Mouse (Mus musculus) layer of hippocampus, adult 11-12 months (tissue): ENCODE data around the gene Unc5cl.
"Not testable (repeated sequence)": the region's sequence is repeated elsewhere in the genome, so short reads cannot be mapped to it uniquely, and the experiment has no call there.

ENCODE experiments used
- DNase-seq: peaks from one replicate; pipeline ENCODE4 v3.0.0; 2022; ENCODE audit warnings: low spot score

Gene Unc5cl

GRCm38 (mm10) chr17:48467395-48468231 lies 12.9 kb downstream of the Unc5cl start:
- DNase-seq: peak; percentile 85

GRCm38 (mm10) chr17:48474282-48474681 lies 19.6 kb downstream of the Unc5cl start:
- DNase-seq: not testable (repeated sequence)

DNA sequence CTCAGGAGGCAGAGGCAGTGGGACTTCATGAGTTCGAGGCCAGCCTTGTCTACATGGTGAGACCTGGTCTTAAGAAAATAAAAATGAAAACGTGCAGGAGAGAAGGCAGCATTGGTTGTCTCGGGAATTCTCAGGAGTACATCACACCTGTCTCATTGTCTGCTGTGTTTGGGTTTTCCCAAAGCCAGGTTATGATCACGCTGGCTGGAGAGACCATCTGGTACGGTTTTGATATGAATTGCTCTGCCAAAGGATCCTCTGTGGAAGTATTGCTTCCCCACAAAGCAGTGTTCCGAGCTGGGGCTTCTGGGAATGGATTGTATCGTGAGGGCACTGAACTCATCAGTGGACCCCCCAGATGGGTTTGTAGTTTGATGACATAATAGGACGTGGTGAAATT lies 20.7 kb downstream of the Unc5cl start:
- DNase-seq: no peak

DNA sequence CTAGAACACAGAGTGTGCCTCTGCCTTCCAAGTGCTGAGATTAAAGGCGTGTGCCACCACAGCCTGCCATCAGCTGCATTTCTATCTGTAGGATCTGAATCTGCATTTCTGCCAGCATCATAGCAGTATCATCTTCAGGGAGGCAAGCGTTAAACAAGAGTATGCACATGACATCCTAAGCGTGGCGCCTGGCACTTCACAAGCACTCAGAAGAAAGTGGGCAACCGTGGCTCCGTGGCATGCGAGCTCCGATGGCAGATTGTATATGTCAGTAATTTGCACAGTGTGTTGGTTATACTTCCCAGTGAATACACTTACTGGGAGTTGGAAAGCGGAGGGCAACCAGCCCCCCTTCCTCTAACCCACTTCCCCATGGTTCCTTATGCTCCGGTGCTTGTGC lies 25.3 kb downstream of the Unc5cl start:
- no peak for DNase-seq

DNA sequence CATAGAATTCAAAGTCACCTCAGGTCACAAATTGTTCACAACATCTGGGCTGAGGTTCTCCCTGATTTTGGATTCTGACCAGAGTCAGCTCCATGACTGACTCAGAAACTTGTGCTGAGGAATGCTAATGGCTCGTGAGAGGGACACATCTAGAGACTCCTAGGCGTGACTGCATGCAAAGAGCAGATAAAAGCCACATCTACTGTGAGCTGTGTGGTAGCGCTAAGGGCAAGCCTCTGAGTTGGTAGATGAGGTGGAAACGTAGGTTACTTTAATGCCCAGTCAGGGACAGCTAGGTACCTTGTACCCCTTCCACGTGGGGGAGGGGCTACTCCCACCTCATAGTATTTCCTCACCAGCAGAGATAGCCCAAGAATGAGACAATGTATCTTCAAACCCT lies 29.1 kb downstream of the Unc5cl start:
- no peak for DNase-seq

GRCm38 (mm10) chr17:48484191-48484590 lies 29.5 kb downstream of the Unc5cl start:
- no peak for DNase-seq

GRCm38 (mm10) chr17:48489466-48489865 lies 34.8 kb downstream of the Unc5cl start:
- no peak for DNase-seq

GRCm38 (mm10) chr17:48492621-48493020 lies 37.9 kb downstream of the Unc5cl start:
- no peak for DNase-seq

DNA sequence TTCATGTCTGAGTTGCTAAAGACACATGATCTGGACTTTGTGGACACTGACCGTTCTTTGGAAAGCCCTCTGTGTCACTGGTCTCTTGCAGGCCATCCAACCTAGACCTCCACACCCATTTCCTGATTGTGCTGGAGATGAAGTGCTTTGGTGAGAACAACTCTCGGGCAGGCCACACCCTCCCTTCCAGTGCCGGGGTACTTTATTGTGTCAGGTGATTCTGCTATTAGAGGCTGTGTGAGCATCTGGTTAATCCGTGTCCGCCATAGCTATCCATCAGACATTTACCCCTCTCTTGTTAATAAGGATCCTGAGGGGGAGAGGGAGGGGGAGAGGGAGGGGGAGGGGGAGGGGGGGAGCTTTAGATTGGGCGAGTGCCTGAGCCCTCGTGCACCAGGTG lies 38.9 kb downstream of the Unc5cl start:
- no peak for DNase-seq

GRCm38 (mm10) chr17:48493986-48494385 lies 39.3 kb downstream of the Unc5cl start:
- DNase-seq: no peak

DNA sequence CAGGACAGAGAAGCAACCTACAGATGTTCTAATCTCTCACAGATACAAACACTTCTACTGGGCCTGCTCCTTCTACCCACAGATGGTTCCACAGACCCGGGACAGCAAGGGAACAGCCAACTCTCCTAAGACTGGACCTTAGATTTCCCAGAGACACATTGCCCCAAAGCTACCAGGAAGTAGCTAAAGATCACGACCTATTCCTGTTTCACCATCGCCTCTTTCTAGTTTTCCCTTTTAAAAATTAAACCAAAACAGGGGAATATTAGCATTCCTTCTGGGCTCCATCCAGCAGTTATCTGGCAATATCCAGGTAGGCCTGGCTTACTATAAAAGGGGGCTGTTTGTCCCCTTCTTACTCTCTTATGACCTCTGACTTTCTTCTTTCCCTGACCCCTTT lies 43.3 kb downstream of the Unc5cl start:
- no peak for DNase-seq

GRCm38 (mm10) chr17:48500846-48501445 lies 46.2 kb downstream of the Unc5cl start:
- DNase-seq: no peak

DNA sequence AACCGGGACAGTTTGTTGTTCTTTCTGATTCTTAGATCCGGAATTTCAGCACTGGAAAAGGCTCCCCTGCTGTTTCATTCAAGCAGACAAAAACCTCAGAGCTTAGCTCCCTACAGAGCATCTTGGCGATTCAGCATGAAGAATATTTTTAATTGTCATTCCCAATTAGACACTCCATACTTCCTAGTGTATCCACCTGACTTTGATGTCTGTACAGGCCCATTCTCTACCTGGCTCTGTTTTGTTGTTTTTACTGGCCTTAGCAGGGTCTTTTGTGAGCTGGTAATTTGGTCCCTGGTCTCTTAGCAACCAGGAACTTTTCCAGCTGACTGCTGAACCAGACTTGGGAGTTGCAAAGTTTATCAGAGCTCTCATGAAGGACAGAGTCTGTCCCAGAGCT lies 50.3 kb downstream of the Unc5cl start:
- no peak for DNase-seq

GRCm38 (mm10) chr17:48506986-48507385 lies 52.3 kb downstream of the Unc5cl start:
- DNase-seq: no peak

DNA sequence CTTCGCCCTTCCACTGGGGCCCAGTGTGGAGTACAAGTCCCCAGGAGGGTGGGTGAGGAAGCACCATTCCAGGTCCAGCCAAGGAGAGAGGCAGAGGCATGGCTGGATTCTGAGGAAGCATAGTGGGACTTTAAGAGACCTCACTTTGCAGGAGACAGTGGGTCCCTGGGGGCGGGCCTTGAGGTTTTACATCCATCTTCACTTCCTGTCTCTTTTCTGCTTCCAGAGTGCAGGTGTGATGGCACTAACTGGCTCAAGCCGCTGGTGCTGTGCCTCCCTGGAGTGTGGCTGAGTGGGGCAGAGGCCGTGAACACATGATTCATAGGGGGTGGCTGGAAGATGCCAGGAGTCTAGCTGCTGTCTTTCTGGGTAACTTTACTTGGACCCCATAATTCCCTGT lies 54.9 kb downstream of the Unc5cl start:
- no peak for DNase-seq

- DNase-seq: no peak
Measured at GRCm38 (mm10) chr17:48512614-48513281, 58.0 kb downstream of the Unc5cl start.

- DNase-seq: no peak
Measured at GRCm38 (mm10) chr17:48514613-48515012, 59.9 kb downstream of the Unc5cl start.

- no peak for DNase-seq
Measured at GRCm38 (mm10) chr17:48519046-48519445, 64.3 kb downstream of the Unc5cl start.

GRCm38 (mm10) chr17:48520352-48520751 lies 65.7 kb downstream of the Unc5cl start:
- DNase-seq: no peak

GRCm38 (mm10) chr17:48523056-48523455 lies 68.4 kb downstream of the Unc5cl start:
- DNase-seq: no peak

DNA sequence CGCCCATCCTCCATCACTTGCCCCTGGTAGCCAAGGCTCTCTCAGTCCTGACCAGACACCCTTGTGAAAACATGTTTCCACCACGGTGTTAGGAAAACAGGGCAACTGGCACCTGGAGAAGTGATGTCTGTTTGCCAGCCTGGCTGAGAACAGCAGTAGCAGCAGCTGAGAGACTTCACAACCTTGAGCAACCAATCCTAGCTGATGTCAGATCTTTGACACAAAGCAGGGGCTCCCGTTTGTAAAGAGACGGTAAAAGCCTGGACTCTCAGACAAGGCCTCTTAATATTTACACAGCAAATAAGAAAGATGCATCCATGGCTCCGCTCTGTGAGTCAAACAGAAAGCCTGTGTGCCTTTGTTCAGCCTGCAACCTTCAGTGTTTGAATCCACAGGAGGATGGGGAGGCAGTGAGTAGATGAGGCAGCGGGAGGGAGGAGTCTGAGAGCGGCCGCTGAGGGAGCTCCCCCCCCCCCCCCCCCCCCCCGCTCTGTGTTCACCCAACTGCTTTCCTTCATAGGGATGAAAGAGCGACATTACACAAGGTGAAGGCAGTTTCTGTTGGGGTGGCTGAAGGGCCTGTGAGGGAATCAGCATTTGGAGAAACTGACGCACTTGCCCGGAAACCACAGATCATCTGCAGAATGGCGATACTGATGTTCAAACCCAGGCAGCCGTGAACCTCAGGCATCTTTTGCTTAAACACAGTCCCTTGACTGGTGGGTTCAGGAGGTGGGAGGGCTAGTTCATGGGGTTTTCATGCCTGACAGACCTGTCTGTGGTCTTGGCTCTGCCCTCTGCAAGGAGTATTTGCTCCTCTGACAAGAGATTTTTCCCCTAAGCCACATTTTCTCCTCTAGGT lies 79.4 kb downstream of the Unc5cl start:
- no peak for DNase-seq

- peak; percentile 25 for DNase-seq
Measured at GRCm38 (mm10) chr17:48538328-48538727, 83.6 kb downstream of the Unc5cl start.
